Mouse (Mus musculus): Measurements from ENCODE around the gene Gars. TPM values are rescaled to one million over a fixed set of nuclear protein-coding genes. Genes with fewer than 3 reads are reported as not detected.
A peak's percentile ranks its signal among the peaks of the same experiment; 100 is the strongest.

Gene Gars
- polyA plus RNA-seq, 1 experiment: 21.3 TPM

DNA sequence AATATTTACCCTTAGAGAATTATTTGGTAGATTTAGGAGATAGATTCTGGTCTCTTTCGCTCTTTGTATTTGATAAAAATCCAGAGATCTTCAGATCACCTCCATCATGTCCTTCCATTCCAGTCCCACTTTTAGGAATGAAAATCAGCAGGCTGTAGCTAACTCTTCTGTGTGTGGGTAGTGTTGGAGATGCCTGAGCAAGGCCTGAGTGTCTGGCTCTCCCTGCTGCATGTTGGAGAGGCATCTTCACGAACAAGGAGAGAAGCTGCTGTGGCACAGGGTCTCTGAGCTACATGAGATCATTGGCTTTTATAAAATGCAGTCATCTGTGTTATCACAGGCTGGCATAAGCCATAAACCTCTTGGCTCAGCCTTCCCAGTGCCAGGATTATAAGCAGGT lies 28.1 kb downstream of the Gars start:
- H3K4me3 ChIP-seq (ENCODE audit: control insufficient read depth, low read depth, low read length): no peak overlapping the region

DNA sequence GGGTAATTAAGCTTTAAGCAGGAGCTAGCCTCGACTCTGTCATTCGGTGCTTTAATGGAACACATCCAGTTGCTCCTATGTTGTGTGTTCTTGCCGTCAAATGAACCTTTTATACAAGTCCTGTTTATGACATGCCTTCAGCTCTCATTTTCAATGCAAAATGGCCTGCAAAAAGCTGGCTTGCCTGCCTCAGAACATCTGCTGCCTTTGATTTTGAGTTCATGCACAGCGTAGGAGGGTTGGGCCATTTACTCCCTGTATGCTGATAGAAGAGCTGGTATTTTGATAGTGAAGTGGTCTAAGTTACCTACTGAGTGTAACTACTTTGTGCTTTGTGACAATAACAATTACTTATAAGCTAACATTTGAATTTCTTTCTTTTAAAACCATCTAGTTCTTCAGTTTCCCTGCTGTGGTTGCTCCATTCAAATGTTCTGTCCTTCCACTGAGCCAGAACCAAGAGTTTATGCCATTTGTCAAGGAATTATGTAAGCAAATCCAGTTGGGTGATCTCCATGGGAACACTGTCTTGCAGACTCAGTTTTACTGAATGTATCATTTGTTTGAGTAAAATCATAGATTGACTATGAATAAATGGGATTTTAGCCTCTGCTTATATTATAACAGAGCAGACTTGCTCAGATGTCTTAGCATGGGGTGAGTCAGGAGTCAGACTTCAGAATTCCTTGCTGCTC lies 38.9 kb downstream of the Gars start:
- H3K36me3 ChIP-seq (ENCODE audit: control insufficient read depth, insufficient read depth, low read length): no peaks in the 10 kb centered on the region; the same call in 1 of the 2 replicates
- H3K27me3 ChIP-seq (ENCODE audit: control insufficient read depth, insufficient read depth, low read length): no peaks in the 10 kb centered on the region
- no peaks in the 10 kb centered on the region for H3K4me1 ChIP-seq (ENCODE audit: control insufficient read depth, insufficient read depth, low read length)
- no peak overlapping the region for H3K4me3 ChIP-seq (ENCODE audit: control insufficient read depth, low read depth, low read length)
- TF ChIP-seq POLR2A (IDR thresholded peaks at IDR 0.05; ENCODE audit: control insufficient read depth, low read depth, low read length) (no peak), CTCF (IDR thresholded peaks at IDR 0.05; ENCODE audit: control insufficient read depth, insufficient read depth, insufficient replicate concordance, low read depth, low read length) (no peak)
- no peak overlapping the region for H3K27ac ChIP-seq (ENCODE audit: control insufficient read depth, insufficient read depth, low read depth, low read length)

More for the DNA sequence above, 28.1 kb downstream of the Gars start:
- Histone ChIP-seq H3K36me3 (ENCODE audit: control insufficient read depth, insufficient read depth, low read length) (no peaks in the 10 kb centered on the region; the same call in 1 of the 2 replicates), H3K4me1 (ENCODE audit: control insufficient read depth, insufficient read depth, low read length) (no peaks in the 10 kb centered on the region), H3K27me3 (ENCODE audit: control insufficient read depth, insufficient read depth, low read length) (no peaks in the 10 kb centered on the region), H3K27ac (ENCODE audit: control insufficient read depth, insufficient read depth, low read depth, low read length) (no peak overlapping the region)
- no peak for TF ChIP-seq POLR2A (IDR thresholded peaks at IDR 0.05; ENCODE audit: control insufficient read depth, low read depth, low read length)
- no peak for TF ChIP-seq CTCF (IDR thresholded peaks at IDR 0.05; ENCODE audit: control insufficient read depth, insufficient read depth, insufficient replicate concordance, low read depth, low read length)

- TF ChIP-seq POLR2A (IDR thresholded peaks at IDR 0.05; ENCODE audit: control insufficient read depth, low read depth, low read length) (no peak), CTCF (IDR thresholded peaks at IDR 0.05; ENCODE audit: control insufficient read depth, insufficient read depth, insufficient replicate concordance, low read depth, low read length) (no peak)
- no peak overlapping the region for H3K4me3 ChIP-seq (ENCODE audit: control insufficient read depth, low read depth, low read length)
- no peaks in the 10 kb centered on the region for H3K27me3 ChIP-seq (ENCODE audit: control insufficient read depth, insufficient read depth, low read length)
- H3K36me3 ChIP-seq (ENCODE audit: control insufficient read depth, insufficient read depth, low read length): no peaks in the 10 kb centered on the region; the same call in 1 of the 2 replicates
- H3K27ac ChIP-seq (ENCODE audit: control insufficient read depth, insufficient read depth, low read depth, low read length): no peak overlapping the region
- H3K4me1 ChIP-seq (ENCODE audit: control insufficient read depth, insufficient read depth, low read length): no peaks in the 10 kb centered on the region
Measured at GRCm38 (mm10) chr6:55081379-55081778, 43.6 kb downstream of the Gars start.

DNA sequence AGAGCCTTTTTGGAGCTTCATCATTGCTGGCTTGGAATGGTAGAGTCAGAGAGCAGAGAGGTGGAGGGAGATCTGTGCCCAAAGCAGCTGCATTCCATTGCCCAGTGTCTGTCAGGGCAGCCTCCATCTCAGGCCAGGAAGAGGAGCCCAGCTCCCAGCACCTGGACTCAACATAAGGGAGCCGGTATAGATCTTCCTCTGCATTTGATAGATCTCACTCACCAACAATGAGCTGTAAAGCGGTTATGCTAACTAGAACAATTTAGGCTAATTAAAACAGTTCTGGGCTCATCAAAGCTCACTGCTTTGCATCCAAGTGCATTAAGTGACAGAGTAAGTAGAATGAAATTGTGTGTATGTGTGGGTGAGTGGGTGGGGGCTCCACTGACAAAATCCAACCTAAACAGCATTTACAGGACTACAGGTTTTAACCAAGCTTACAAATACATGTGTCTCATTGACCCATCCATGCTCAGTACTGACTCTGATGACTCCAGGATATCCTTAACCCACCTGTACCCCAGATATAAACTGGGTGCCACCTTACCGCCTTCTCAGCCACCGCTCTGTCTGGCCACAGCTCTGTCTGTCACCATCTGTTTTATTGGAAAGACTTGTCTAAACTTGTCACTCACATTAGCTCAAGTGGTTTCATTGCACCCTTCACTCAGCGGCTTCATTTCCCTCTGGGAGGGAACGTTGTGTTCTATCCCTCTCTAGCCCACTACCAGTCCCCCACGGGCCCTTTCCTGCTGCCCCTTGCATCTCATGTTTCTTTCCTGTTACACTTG lies 44.6 kb downstream of the Gars start:
- Histone ChIP-seq H3K27ac (ENCODE audit: control insufficient read depth, insufficient read depth, low read depth, low read length) (no peak overlapping the region), H3K4me1 (ENCODE audit: control insufficient read depth, insufficient read depth, low read length) (no peaks in the 10 kb centered on the region), H3K27me3 (ENCODE audit: control insufficient read depth, insufficient read depth, low read length) (no peaks in the 10 kb centered on the region), H3K36me3 (ENCODE audit: control insufficient read depth, insufficient read depth, low read length) (no peaks in the 10 kb centered on the region; the same call in 1 of the 2 replicates), H3K4me3 (ENCODE audit: control insufficient read depth, low read depth, low read length) (no peak overlapping the region)
- no peak for TF ChIP-seq CTCF (IDR thresholded peaks at IDR 0.05; ENCODE audit: control insufficient read depth, insufficient read depth, insufficient replicate concordance, low read depth, low read length)
- TF ChIP-seq POLR2A (IDR thresholded peaks at IDR 0.05; ENCODE audit: control insufficient read depth, low read depth, low read length): no peak

DNA sequence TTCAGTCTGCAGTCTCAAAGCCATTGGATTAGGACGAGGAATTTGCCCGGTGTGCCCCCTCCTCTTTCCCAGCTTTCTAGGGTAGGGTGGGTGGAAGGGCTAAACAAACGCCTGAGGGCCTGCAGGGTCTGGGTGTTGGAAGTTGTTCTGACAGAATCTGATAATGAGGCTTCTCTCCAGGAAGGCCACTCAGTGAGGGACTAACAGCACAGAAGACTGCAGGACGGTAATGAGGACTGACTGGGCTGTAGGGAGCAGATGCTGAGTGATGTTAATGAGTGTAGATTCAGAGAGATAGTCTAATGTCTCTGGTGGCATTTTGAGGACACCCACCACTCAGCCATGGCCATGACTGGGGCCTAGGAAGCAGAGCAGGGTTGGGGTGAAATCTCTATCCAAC lies 49.5 kb downstream of the Gars start:
- no peaks in the 10 kb centered on the region for H3K27me3 ChIP-seq (ENCODE audit: control insufficient read depth, insufficient read depth, low read length)
- TF ChIP-seq CTCF (IDR thresholded peaks at IDR 0.05; ENCODE audit: control insufficient read depth, insufficient read depth, insufficient replicate concordance, low read depth, low read length) (no peak), POLR2A (IDR thresholded peaks at IDR 0.05; ENCODE audit: control insufficient read depth, low read depth, low read length) (no peak; the same call in 1 of the 2 replicates)
- no peaks in the 10 kb centered on the region for H3K36me3 ChIP-seq (ENCODE audit: control insufficient read depth, insufficient read depth, low read length)
- H3K27ac ChIP-seq (ENCODE audit: control insufficient read depth, insufficient read depth, low read depth, low read length): no peak overlapping the region
- no peak overlapping the region for H3K4me3 ChIP-seq (ENCODE audit: control insufficient read depth, low read depth, low read length)
- H3K4me1 ChIP-seq (ENCODE audit: control insufficient read depth, insufficient read depth, low read length): no peaks in the 10 kb centered on the region

DNA sequence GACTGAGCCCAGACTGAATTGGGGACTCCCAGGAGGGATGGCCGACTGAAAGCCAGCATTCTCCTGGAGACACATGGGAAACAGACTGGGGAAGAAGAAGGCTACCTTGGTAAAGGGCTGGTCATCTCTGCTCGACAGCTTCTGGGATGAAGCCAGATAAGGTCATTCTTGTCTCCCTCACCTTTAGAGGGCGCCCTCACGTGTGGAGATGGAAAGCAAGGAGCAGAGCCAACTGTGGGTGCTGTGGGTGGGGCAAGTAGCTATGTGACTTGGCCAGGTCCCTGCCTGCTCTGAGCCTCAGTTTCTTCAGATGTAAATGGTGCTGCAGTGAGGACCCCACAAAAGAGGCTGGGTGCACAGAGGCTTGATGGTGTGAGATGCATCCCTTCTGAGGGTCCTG lies 52.8 kb downstream of the Gars start:
- Histone ChIP-seq H3K4me1 (ENCODE audit: control insufficient read depth, insufficient read depth, low read length) (no peaks in the 10 kb centered on the region), H3K27ac (ENCODE audit: control insufficient read depth, insufficient read depth, low read depth, low read length) (no peak overlapping the region), H3K36me3 (ENCODE audit: control insufficient read depth, insufficient read depth, low read length) (no peaks in the 10 kb centered on the region), H3K4me3 (ENCODE audit: control insufficient read depth, low read depth, low read length) (no peak overlapping the region), H3K27me3 (ENCODE audit: control insufficient read depth, insufficient read depth, low read length) (no peaks in the 10 kb centered on the region)
- TF ChIP-seq POLR2A (IDR thresholded peaks at IDR 0.05; ENCODE audit: control insufficient read depth, low read depth, low read length): no peak
- 0 out of 2 replicates have a peak, but pooled peaks have one; percentile 10 for TF ChIP-seq CTCF (IDR thresholded peaks at IDR 0.05; ENCODE audit: control insufficient read depth, insufficient read depth, insufficient replicate concordance, low read depth, low read length)

- Histone ChIP-seq H3K27me3 (ENCODE audit: control insufficient read depth, insufficient read depth, low read length) (no peaks in the 10 kb centered on the region), H3K4me3 (ENCODE audit: control insufficient read depth, low read depth, low read length) (no peak overlapping the region), H3K27ac (ENCODE audit: control insufficient read depth, insufficient read depth, low read depth, low read length) (no peak overlapping the region), H3K36me3 (ENCODE audit: control insufficient read depth, insufficient read depth, low read length) (no peaks in the 10 kb centered on the region), H3K4me1 (ENCODE audit: control insufficient read depth, insufficient read depth, low read length) (no peaks in the 10 kb centered on the region)
- TF ChIP-seq CTCF (IDR thresholded peaks at IDR 0.05; ENCODE audit: control insufficient read depth, insufficient read depth, insufficient replicate concordance, low read depth, low read length) (no peak), POLR2A (IDR thresholded peaks at IDR 0.05; ENCODE audit: control insufficient read depth, low read depth, low read length) (no peak)
Measured at GRCm38 (mm10) chr6:55091396-55091795, 53.6 kb downstream of the Gars start.

All from testis, adult 2 months (tissue).